Mouse (Mus musculus): ENCODE measurements around the gene Bicd2.

Gene Bicd2

GRCm38 (mm10) chr13:49407795-49408194, 66.4 kb downstream of the Bicd2 start:
- no peak overlapping the region for H3K4me3 ChIP-seq (replicated peaks; ENCODE audit: low read length)
- H3K27me3 ChIP-seq (ENCODE audit: insufficient read depth, low read length) = no peaks in the 10 kb centered on the region
- no peaks in the 10 kb centered on the region for H3K36me3 ChIP-seq (ENCODE audit: insufficient read depth, low read length)
- no peaks in the 10 kb centered on the region for H3K9me3 ChIP-seq (ENCODE audit: low read length)
- TF ChIP-seq NANOG (IDR thresholded peaks at IDR 0.05; ENCODE audit: borderline replicate concordance, low read length) = no peak
- TF ChIP-seq POU5F1 (IDR thresholded peaks at IDR 0.05; ENCODE audit: borderline replicate concordance, low read length) = no peak
- TF ChIP-seq CTCF (conservative IDR thresholded peaks at IDR 0.05; ENCODE audit: low read length) = no peak
- H3K4me1 ChIP-seq (replicated peaks; ENCODE audit: low read depth, low read length) = no peaks in the 10 kb centered on the region

DNA sequence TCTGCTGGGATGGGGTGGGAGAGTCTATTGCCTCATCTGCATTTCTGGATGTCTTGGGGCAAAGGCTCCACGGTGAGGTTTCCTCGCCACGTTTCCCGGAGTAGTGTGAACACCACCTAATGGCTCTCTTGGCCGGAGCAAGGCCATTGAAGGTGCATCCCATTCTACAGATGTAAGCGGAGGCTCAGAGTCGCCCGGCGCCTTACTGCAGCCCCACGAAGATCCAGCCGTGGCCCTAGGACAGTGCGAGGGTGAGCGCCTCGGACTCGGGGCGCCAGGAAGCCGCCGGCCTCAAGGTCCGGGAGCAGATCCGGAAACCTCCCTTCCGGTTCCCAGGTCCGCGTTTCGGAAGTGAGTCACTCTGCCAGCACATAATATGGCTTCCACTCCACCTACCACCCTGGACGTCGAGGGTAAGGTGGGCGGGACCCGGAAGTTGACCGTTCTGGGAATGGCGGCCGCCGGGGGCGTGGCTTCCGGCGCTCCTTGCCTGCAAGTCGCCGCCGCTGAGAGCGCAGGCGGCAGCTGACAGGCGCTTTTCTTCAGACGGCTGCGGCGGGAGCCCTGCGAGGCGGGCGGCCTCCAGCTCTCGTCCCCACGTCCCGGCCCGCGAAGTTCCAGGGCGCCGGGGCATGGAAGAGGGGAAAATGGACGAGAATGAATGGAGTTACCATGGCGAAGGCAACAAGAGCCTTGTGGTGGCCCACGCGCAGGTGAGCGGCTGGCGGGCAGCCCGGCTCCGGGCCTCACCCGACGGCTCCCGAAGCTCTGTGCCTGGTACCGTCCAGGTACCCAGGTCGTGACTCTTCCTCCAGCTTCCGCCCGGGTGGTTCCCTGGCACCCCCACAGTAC, 79.6 kb downstream of the Bicd2 start, which contains the start of gene Ippk:
Gene Ippk (plus strand): TSS at position 496 of the 852 bp plus-strand sequence.
- TF ChIP-seq POU5F1 (IDR thresholded peaks at IDR 0.05; ENCODE audit: borderline replicate concordance, low read length) = no peak
- TF ChIP-seq CTCF (conservative IDR thresholded peaks at IDR 0.05; ENCODE audit: low read length) = no peak
- no peak for TF ChIP-seq NANOG (IDR thresholded peaks at IDR 0.05; ENCODE audit: borderline replicate concordance, low read length)
- H3K36me3 ChIP-seq (ENCODE audit: insufficient read depth, low read length) = peaks cover 12% of the 10 kb centered on the region
- H3K27me3 ChIP-seq (ENCODE audit: insufficient read depth, low read length) = peaks cover 3% of the 10 kb centered on the region; the same call in 1 of the 2 replicates

GRCm38 (mm10) chr13:49421606-49421917, 80.2 kb downstream of the Bicd2 start:
- H3K27me3 ChIP-seq (ENCODE audit: insufficient read depth, low read length) = no peaks in the 10 kb centered on the region
- TF ChIP-seq CTCF (conservative IDR thresholded peaks at IDR 0.05; ENCODE audit: low read length) (no peak), NANOG (IDR thresholded peaks at IDR 0.05; ENCODE audit: borderline replicate concordance, low read length) (no peak), POU5F1 (IDR thresholded peaks at IDR 0.05; ENCODE audit: borderline replicate concordance, low read length) (no peak)
- H3K36me3 ChIP-seq (ENCODE audit: insufficient read depth, low read length) = peaks cover 12% of the 10 kb centered on the region
- peaks cover 34% of the 10 kb centered on the region for H3K4me1 ChIP-seq (replicated peaks; ENCODE audit: low read depth, low read length)
- peaks cover 6% of the 10 kb centered on the region for H3K9me3 ChIP-seq (ENCODE audit: low read length)
- peak overlapping the region; percentile 97 for H3K4me3 ChIP-seq (replicated peaks; ENCODE audit: low read length)

More for the DNA sequence above, 79.6 kb downstream of the Bicd2 start, which contains the start of gene Ippk:
- H3K9me3 ChIP-seq (ENCODE audit: low read length) = peaks cover 6% of the 10 kb centered on the region
- peak within 1 kb of the TSS; percentile 97 for H3K4me3 ChIP-seq (replicated peaks; ENCODE audit: low read length)
- peaks cover 29% of the 10 kb centered on the region for H3K4me1 ChIP-seq (replicated peaks; ENCODE audit: low read depth, low read length)

GRCm38 (mm10) chr13:49421959-49422358, 80.6 kb downstream of the Bicd2 start:
- peaks cover 12% of the 10 kb centered on the region for H3K36me3 ChIP-seq (ENCODE audit: insufficient read depth, low read length)
- peaks cover 6% of the 10 kb centered on the region for H3K9me3 ChIP-seq (ENCODE audit: low read length)
- H3K4me3 ChIP-seq (replicated peaks; ENCODE audit: low read length) = peak overlapping the region; percentile 97
- TF ChIP-seq NANOG (IDR thresholded peaks at IDR 0.05; ENCODE audit: borderline replicate concordance, low read length) (no peak), POU5F1 (IDR thresholded peaks at IDR 0.05; ENCODE audit: borderline replicate concordance, low read length) (no peak), CTCF (conservative IDR thresholded peaks at IDR 0.05; ENCODE audit: low read length) (no peak)
- H3K27me3 ChIP-seq (ENCODE audit: insufficient read depth, low read length) = no peaks in the 10 kb centered on the region
- peaks cover 38% of the 10 kb centered on the region for H3K4me1 ChIP-seq (replicated peaks; ENCODE audit: low read depth, low read length)

DNA sequence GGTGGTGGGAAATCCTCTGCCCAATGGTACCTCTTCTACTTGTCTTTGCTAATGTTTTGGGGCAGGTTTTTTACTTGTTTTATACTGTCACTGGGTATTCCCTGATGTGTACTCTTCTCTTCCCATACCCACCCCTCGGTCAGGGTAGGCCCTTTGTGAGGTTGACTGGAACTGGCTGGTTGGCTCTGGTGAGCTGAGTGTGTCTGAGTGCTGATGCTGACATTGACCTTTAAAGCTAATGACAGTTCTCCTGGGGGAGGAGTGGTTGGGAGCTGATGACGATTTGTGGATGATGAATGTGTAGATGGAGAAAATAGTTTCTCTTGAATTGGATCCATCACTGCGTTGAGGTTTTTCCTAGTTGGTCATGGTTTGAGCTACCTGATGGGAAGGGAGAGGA, 85.4 kb downstream of the Bicd2 start:
- no peaks in the 10 kb centered on the region for H3K9me3 ChIP-seq (ENCODE audit: low read length)
- H3K27me3 ChIP-seq (ENCODE audit: insufficient read depth, low read length) = no peaks in the 10 kb centered on the region
- H3K4me1 ChIP-seq (replicated peaks; ENCODE audit: low read depth, low read length) = peaks cover 56% of the 10 kb centered on the region
- TF ChIP-seq CTCF (conservative IDR thresholded peaks at IDR 0.05; ENCODE audit: low read length) (no peak), NANOG (IDR thresholded peaks at IDR 0.05; ENCODE audit: borderline replicate concordance, low read length) (no peak)
- H3K36me3 ChIP-seq (ENCODE audit: insufficient read depth, low read length) = peaks cover 24% of the 10 kb centered on the region
- no peak overlapping the region for H3K4me3 ChIP-seq (replicated peaks; ENCODE audit: low read length)

DNA sequence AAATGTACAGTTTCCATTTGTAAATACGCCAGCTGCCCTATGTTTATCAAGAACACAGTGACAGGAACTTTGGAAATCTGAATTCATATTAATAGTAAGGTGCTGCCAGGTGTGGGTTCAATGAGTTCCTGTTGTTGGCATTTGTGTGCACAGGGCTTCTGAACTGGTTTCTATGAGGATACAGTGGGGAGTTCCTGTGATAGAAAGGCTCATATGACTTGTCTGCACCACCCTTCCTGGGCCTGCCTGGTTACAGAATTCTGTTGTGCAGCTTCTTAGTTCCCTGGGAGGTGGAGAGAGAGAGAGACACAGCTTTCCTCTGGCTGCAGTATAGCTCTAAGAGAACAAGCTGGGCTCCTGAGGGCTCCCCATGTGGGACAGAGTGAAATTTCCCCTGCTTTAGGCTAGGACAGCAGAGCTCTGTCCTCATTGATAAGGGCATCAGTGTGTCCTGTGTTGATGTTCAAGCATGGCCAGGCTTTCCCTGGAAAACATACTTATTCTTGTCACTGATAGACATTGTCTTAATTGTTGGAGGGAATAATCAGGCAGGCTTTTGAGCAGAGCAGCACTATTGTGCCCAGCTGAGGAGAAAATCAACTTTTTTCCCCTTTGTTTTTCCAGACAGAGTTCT, 86.8 kb downstream of the Bicd2 start:
- H3K4me3 ChIP-seq (replicated peaks; ENCODE audit: low read length) = no peak overlapping the region
- no peaks in the 10 kb centered on the region for H3K27me3 ChIP-seq (ENCODE audit: insufficient read depth, low read length)
- TF ChIP-seq POU5F1 (IDR thresholded peaks at IDR 0.05; ENCODE audit: borderline replicate concordance, low read length) = no peak
- TF ChIP-seq NANOG (IDR thresholded peaks at IDR 0.05; ENCODE audit: borderline replicate concordance, low read length) = no peak
- TF ChIP-seq CTCF (conservative IDR thresholded peaks at IDR 0.05; ENCODE audit: low read length) = no peak
- no peaks in the 10 kb centered on the region for H3K9me3 ChIP-seq (ENCODE audit: low read length)
- H3K36me3 ChIP-seq (ENCODE audit: insufficient read depth, low read length) = peaks cover 29% of the 10 kb centered on the region
- H3K4me1 ChIP-seq (replicated peaks; ENCODE audit: low read depth, low read length) = peaks cover 43% of the 10 kb centered on the region

DNA sequence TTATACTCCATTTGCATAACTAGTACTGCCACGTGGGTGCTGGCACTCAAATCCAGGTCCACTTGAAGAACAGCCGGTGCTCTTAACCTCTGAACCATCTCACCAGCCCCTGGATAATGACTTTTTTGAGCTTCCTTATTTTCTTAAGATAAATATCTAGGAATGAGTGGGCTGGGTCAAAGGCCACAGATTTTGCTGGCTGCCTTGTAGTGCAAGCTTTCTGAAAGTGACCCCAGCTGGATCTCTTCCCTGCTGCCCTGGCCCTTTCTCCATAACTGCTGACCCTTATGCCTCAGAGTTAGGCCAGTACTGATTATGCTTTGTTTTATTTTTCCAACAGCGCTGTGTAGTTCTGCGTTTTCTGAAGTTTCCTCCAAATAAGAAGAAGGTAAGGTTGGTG, 89.1 kb downstream of the Bicd2 start:
- TF ChIP-seq CTCF (conservative IDR thresholded peaks at IDR 0.05; ENCODE audit: low read length) = no peak
- no peak for TF ChIP-seq POU5F1 (IDR thresholded peaks at IDR 0.05; ENCODE audit: borderline replicate concordance, low read length)
- TF ChIP-seq NANOG (IDR thresholded peaks at IDR 0.05; ENCODE audit: borderline replicate concordance, low read length) = no peak
- Histone ChIP-seq H3K4me1 (replicated peaks; ENCODE audit: low read depth, low read length) (peaks cover 34% of the 10 kb centered on the region), H3K27me3 (ENCODE audit: insufficient read depth, low read length) (no peaks in the 10 kb centered on the region), H3K36me3 (ENCODE audit: insufficient read depth, low read length) (peaks cover 46% of the 10 kb centered on the region), H3K4me3 (replicated peaks; ENCODE audit: low read length) (no peak overlapping the region), H3K9me3 (ENCODE audit: low read length) (no peaks in the 10 kb centered on the region)

- H3K4me1 ChIP-seq (replicated peaks; ENCODE audit: low read depth, low read length) = peaks cover 9% of the 10 kb centered on the region; the same call in 1 of the 2 replicates
- peaks cover 66% of the 10 kb centered on the region for H3K36me3 ChIP-seq (ENCODE audit: insufficient read depth, low read length)
- TF ChIP-seq POU5F1 (IDR thresholded peaks at IDR 0.05; ENCODE audit: borderline replicate concordance, low read length) (no peak), CTCF (conservative IDR thresholded peaks at IDR 0.05; ENCODE audit: low read length) (no peak), NANOG (IDR thresholded peaks at IDR 0.05; ENCODE audit: borderline replicate concordance, low read length) (no peak)
- H3K9me3 ChIP-seq (ENCODE audit: low read length) = no peaks in the 10 kb centered on the region
- no peak overlapping the region for H3K4me3 ChIP-seq (replicated peaks; ENCODE audit: low read length)
- H3K27me3 ChIP-seq (ENCODE audit: insufficient read depth, low read length) = no peaks in the 10 kb centered on the region
Observed at GRCm38 (mm10) chr13:49433268-49434029, 92.1 kb downstream of the Bicd2 start.
